Mouse (Mus musculus): ENCODE measurements around the gene Atp9a.

The Atp9a gene

GRCm38 (mm10) chr2:168682721-168683120, 59.5 kb downstream of the Atp9a start:
- in situ Hi-C loops (cut with MboI, MseI) = no loop called here

- in situ Hi-C loops (cut with MboI, MseI) = no loop called here
Measured at GRCm38 (mm10) chr2:168681531-168681930, 60.7 kb downstream of the Atp9a start.

- in situ Hi-C loops (cut with MboI, MseI) = no loop called here
Measured at GRCm38 (mm10) chr2:168679381-168680199, 62.6 kb downstream of the Atp9a start.

- in situ Hi-C loops (cut with MboI, MseI) = no loop called here
Measured at GRCm38 (mm10) chr2:168678662-168679294, 63.4 kb downstream of the Atp9a start.

GRCm38 (mm10) chr2:168677650-168678049, 64.6 kb downstream of the Atp9a start:
- in situ Hi-C loops (cut with MboI, MseI) = no loop called here

GRCm38 (mm10) chr2:168671724-168672123, 70.5 kb downstream of the Atp9a start:
- in situ Hi-C loops (cut with MboI, MseI) = no loop called here

- in situ Hi-C loops (cut with MboI, MseI) = no loop called here
Measured at GRCm38 (mm10) chr2:168670241-168670640, 72.0 kb downstream of the Atp9a start.

GRCm38 (mm10) chr2:168669762-168670161, 72.4 kb downstream of the Atp9a start:
- in situ Hi-C loops (cut with MboI, MseI) = no loop called here

- in situ Hi-C loops (cut with MboI, MseI) = no loop called here
Measured at GRCm38 (mm10) chr2:168667745-168668144, 74.5 kb downstream of the Atp9a start.

- in situ Hi-C loops (cut with MboI, MseI) = no loop called here
Measured at GRCm38 (mm10) chr2:168665680-168666079, 76.5 kb downstream of the Atp9a start.

- in situ Hi-C loops (cut with MboI, MseI) = no loop called here
Measured at GRCm38 (mm10) chr2:168663716-168664115, 78.5 kb downstream of the Atp9a start.

- in situ Hi-C loops (cut with MboI, MseI) = no loop called here
Measured at GRCm38 (mm10) chr2:168663216-168663615, 79.0 kb downstream of the Atp9a start.

GRCm38 (mm10) chr2:168661802-168662201, 80.4 kb downstream of the Atp9a start:
- in situ Hi-C loops (cut with MboI, MseI) = no loop called here

- in situ Hi-C loops (cut with MboI, MseI) = no loop called here
Measured at GRCm38 (mm10) chr2:168660344-168660743, 81.9 kb downstream of the Atp9a start.

- in situ Hi-C loops (cut with MboI, MseI) = no loop called here
Measured at GRCm38 (mm10) chr2:168658551-168658950, 83.7 kb downstream of the Atp9a start.

GRCm38 (mm10) chr2:168656569-168657308, 85.5 kb downstream of the Atp9a start:
- in situ Hi-C loops (cut with MboI, MseI) = no loop called here

GRCm38 (mm10) chr2:168654983-168655669, 87.1 kb downstream of the Atp9a start:
- in situ Hi-C loops (cut with MboI, MseI) = no loop called here

- in situ Hi-C loops (cut with MboI, MseI) = no loop called here
Measured at GRCm38 (mm10) chr2:168654482-168654881, 87.7 kb downstream of the Atp9a start.

- in situ Hi-C loops (cut with MboI, MseI) = no loop called here
Measured at GRCm38 (mm10) chr2:168651757-168652156, 90.5 kb downstream of the Atp9a start.

- in situ Hi-C loops (cut with MboI, MseI) = no loop called here
Measured at GRCm38 (mm10) chr2:168648171-168648570, 94.0 kb downstream of the Atp9a start.

- in situ Hi-C loops (cut with MboI, MseI) = no loop called here
Measured at GRCm38 (mm10) chr2:168644855-168645254, 97.4 kb downstream of the Atp9a start.
